Mouse (Mus musculus): ENCODE measurements at regions not wholly inside any gene's neighbourhood (a gene's known extent, or its start where the extent isn't known, plus 50 kb on each side); places are given as distances from the start of the nearest gene placed in this dataset.

DNA sequence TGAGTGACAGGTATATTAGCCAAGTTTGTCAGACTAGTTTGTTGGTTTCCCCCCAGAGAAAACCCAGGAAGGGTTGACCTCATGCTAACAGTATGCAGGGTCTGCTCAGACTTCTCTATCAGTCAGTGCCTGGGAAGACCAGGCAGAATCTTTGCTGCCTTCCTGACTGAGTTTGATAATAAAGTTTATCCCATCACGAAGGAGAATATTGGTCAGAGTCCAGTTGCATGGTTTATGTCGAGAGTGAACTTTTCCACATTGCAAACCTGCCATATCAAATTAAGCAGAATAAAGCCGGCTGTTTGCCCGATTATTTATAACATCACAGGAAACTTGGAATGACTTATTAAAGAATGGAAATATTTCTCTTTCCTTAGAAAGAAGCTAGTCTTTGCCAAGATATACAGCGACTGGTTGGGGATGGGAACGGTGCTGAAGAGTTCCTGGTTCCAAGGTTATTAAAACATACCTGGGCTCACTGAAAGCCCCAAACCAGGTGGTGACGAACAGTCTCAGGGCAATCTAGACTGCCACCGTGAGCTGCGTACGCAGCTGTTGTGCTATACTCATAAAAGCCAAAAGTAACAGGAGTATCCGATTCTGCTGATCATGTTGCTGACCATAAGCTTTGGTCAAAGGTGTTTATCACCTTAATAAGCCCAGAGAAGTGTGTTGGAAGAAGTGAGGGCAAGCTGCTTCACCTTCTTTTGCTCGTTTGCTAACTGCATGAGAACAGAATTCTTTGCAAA, 1536.7 kb upstream of the Flrt2 start:
- DNase-seq (ENCODE audit: low spot score in 2 of 2), result no peak

GRCm38 (mm10) chr12:94182358-94182757, 1509.7 kb upstream of the Flrt2 start:
- no peak for DNase-seq (ENCODE audit: low spot score in 2 of 2)

DNA sequence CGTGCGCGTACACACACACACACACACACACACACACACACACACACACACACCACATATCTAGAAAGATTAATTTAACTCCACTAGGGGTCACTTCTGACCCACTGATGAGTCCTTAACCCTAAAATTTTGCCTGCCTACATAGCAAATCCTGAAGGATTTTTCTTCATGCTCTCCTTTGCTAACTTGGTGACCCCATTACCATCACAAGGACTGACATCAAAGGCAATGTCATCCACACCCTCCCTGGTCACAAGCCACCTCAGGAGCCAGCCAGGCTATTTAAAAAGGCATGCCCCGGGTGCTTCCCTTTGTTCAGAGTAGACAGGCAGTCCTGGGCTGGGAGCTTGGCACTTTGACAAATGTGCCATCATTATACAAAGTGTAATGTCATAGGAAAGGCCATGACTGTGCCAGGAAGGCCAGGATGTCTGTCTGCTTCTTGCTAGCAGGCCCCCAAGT, 1501.4 kb upstream of the Flrt2 start:
- no peak for DNase-seq (ENCODE audit: low spot score in 2 of 2)

- no peak for DNase-seq (ENCODE audit: low spot score in 2 of 2)
Measured at GRCm38 (mm10) chr12:94217906-94218305, 1474.1 kb upstream of the Flrt2 start.

DNA sequence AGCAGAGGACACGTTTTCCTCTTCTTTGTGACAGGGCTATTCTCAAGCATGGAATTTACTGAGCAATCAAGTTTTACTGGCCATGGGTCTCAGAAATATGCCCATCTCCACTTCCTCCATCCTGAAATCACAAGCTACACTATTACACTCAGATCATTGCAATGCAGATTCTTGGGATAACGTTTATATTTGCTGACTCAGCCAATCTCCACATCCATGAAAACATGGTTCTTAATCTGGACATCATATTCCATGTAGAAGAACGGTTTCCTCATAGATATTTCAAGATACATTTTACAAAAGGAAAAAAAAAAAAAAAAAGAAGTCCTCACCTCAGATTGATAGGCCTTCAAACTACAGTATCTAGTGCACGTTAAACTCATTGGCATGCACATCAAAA, 1462.1 kb upstream of the Flrt2 start:
- DNase-seq (ENCODE audit: low spot score in 2 of 2), result no peak

DNA sequence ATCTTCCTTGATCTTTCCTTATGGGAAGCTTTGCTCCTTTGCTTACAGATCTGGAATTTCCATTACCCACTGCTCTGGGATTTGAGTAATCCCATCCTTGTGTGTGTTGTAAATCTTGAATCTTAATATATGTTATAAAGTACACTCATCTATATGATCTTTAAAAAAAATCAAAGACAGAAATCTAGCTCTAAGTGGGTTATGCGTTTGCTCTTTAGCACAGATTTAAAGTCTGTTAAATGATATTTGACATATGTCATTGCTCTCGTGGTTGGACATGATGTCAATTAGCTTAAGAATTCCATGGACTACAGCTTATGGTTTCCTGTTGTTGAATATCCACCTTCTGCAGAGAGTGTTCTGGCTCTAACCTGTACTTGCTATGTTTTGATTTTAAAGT, 1446.7 kb upstream of the Flrt2 start:
- DNase-seq (ENCODE audit: low spot score in 2 of 2), result no peak

DNA sequence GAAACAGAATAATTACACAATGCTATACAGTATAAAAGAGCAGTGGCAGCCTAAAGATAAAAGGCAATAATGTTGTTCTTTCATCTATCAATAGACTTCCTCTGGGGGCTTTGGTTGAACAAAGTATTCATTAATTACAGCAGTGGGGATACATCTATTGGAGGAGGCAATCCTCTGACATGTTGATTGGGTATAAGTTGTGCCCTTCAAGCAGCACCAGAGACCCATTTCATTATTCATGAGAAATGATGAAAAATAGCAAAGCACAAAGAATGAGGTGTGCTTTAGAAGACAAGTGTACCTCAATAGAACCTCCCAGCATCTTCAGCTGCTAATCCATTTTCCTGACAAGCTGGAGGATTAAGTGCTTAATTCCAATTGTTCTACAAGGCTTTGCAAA, 1444.7 kb upstream of the Flrt2 start:
- DNase-seq (ENCODE audit: low spot score in 2 of 2), result no peak

DNA sequence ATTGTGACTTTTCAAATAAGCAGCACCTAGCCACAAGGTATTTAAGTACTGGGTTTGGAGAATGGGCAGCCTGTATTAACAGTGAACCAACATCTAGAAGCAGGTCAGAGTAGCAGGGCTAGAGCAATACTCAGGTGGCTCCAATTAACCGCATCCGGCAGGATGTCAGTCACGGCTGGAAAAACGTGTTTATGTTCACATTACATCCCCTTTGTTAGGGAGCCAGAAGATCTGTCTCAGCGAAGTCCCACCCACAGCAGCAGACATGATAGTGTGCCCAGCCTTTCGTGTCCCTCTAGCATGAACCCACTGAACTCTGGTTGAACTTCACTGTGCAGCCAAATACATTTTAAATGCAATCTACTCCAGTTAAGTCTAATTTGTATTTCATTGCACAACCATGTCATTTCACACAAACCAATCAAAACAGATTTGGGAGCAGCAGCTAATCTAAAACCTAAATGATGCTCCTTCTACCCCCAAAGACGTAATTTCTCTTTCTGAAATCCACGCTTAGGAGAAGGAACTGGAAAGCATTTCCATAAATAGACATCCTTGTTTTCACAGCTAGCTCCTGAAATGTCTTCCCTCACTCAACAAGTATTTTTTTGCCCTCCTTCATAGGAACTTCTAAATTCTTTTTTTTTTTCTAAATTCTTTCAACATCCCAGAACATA, 1438.9 kb upstream of the Flrt2 start:
- DNase-seq (ENCODE audit: low spot score in 2 of 2), result no peak

GRCm38 (mm10) chr12:94280946-94281345, 1411.1 kb upstream of the Flrt2 start:
- peak in 1 of 2 experiments; percentile 26 for DNase-seq (ENCODE audit: low spot score in 2 of 2)

DNA sequence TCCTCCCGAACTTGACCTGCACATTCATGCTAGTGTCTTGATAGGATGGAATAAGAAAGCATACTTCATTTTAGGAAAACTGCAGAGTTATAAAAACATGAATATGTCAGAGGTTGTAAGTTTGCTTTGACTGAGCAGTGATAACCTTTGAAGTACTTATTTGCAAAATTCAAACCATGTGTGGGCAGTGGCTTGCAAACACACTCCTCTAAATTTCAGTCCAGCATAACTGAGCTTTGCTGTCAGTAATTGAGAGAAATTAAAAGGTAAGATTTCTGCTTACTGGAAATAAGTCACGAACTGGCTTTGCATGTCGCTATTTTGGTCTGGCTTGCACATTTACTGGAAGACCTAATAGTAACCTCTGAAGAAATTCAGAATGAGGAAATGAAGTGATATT, 1409.1 kb upstream of the Flrt2 start:
- DNase-seq (ENCODE audit: low spot score in 2 of 2), result no peak

DNA sequence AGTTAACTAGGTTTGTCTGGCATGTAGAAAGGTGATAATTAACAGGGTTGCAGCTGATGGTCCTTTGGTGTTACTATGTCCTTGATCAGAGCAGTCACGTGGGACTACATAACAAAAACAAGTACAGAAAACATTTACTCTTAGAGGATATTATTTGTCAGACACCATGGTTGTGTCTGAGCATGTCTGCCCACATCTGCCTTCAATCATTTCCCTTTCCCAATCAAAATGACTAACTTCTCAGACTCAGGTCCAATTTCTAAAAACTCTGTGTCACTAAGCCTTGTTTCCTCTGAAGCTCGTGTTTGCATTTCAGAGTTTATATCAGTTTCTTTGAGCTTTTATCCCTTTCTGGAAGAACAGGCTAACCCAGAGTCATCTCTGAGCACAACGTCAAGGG, 1408.5 kb upstream of the Flrt2 start:
- DNase-seq (ENCODE audit: low spot score in 2 of 2), result no peak

DNA sequence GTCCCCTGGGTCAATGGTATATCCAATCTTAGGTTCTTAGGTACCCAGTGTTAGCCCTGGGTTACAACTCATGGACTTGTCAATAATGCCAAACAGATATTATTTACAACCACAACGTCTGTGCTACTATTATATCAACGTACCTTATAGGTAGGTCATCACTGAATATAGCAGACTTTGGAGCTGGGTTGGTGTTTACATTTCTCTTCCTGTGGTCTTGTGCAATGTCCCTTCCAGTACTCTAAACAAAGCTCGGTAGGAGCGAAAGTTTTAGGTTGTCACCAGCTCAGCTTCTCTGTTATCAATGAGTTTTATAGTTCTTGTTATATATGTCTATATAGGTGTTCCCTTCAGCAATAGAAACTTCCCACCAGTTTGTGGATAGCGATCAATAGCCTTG, 1394.2 kb upstream of the Flrt2 start:
- no peak for DNase-seq (ENCODE audit: low spot score in 2 of 2)

DNA sequence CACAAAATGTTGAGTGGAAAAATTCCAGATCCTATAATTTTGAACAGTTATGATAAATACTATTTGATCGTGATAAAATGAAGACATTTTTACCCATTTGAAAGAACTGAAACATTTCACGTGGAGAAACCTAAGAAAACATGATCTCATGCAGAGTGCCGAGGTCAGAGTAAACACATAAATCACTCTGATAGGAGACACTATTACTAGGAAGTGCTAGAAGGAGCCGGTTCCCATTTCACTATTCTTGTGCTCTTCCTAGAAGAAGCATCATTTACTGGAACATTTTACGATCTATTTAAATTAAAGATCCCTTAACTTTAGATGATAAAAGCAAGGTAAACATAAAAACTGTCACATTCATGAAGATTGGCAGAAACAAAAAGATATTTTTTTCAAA, 1359.7 kb upstream of the Flrt2 start:
- no peak for DNase-seq (ENCODE audit: low spot score in 2 of 2)

DNA sequence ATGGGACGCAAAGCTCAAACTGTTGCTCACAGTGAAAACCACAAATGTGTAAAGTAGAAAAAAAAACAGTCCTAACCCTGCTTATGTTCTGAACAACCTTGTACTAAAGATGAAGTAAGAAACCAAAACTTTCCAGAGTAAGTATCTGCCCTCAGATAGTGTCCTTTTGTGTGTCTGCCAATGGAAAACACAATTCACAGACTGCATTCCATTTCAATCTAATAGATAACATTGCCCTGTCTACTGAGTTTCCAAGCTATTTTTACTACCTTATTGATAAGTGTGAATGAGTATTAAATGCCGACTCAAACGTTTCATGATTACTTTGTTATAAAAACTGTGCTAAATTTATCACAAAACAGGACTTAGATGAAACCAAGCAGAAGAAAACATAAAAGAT, 1357.4 kb upstream of the Flrt2 start:
- no peak for DNase-seq (ENCODE audit: low spot score in 2 of 2)

GRCm38 (mm10) chr12:94349623-94350156, 1342.3 kb upstream of the Flrt2 start:
- no peak for DNase-seq (ENCODE audit: low spot score in 2 of 2)

DNA sequence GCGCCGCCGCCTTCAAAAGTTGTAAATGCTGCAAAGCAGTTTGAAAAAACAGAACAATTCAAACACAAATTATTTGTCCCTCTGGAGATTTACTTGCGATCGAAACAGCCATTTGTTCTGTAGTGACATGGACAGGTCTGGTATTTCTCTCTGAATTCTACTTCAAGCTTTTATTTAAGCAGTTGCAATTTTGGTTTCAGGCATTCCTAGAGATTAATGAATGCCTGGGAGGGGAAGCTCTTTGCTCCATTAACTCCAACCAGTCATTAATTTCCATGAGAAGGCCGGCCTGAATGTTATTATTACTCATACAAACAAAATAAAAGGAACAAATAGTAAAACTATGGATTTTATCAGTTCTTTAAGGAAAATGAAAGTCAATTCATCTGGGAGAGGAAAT, 1327.8 kb upstream of the Flrt2 start:
- DNase-seq (ENCODE audit: low spot score in 2 of 2), result no peak

- no peak for DNase-seq (ENCODE audit: low spot score in 2 of 2)
Measured at GRCm38 (mm10) chr12:94399991-94400390, 1292.0 kb upstream of the Flrt2 start.

DNA sequence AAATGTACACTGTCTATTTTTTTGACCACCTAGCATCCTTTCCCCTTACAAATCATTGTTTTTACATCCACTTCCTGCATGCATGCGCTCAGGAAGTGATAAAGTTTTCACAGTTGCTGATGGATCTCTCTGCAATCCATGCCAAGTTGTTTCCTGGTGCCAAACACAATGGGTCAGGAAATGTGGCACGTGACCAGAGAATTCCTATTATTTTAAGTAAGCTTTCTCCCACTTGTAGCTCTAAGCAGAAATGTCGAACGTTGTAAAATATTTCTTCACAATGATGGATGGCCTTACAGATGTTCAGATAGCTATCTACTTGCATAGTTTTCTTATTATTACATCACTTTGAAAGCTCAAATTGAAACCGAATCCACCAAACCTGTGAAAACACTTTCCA, 1271.1 kb upstream of the Flrt2 start:
- no peak for DNase-seq (ENCODE audit: low spot score in 2 of 2)

DNA sequence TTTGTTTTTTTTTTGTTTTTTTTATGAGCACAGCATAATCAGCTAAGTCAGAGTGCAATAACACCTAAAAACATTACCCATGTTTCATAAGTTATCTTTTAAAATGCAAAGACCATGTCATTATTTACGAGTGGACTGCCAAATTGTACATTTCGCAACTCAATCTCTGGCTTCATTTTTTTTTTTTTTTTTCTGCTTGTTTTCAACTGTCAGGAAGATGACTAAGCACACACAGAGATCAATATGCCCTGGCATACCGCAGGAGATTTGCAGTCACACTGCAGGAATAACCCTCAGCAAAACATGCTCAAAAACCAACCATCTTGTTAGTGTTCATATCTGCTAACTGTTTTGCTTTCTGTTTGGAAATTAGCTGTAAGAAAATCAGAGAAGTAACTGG, 1270.3 kb upstream of the Flrt2 start:
- DNase-seq (ENCODE audit: low spot score in 2 of 2), result no peak

DNA sequence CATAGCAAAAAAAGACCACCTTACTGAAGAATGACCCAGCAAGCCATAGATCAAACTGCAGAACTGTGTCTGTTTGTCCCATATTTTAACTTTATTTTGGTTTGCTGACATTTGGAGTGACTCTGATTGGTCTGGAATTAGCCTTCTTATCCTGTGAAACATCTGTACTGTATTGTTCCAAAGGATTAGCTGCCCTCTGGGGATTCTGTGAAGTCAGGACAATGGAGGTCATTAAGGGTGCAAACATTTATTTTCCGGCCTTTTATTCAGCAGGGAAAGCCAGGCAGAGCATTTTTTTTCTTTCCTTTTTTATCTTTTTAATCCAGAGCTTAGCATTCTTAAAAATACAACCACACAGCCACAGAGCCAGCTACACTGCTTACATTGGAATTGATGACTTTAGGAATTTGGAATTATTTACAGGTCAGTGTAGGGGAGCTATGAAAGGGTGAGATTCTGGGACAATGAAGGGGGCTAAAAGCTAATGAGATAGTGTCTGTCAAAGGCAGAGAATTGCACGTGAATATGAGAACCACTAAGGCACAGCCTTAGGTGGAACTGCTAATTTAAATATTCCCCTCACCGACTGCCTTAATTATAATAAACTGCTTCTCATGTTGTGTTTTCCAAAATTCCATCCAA, 1267.6 kb upstream of the Flrt2 start:
- DNase-seq (ENCODE audit: low spot score in 2 of 2), result no peak

- DNase-seq (ENCODE audit: low spot score in 2 of 2), result no peak
Measured at GRCm38 (mm10) chr12:94449517-94449916, 1242.5 kb upstream of the Flrt2 start.

DNA sequence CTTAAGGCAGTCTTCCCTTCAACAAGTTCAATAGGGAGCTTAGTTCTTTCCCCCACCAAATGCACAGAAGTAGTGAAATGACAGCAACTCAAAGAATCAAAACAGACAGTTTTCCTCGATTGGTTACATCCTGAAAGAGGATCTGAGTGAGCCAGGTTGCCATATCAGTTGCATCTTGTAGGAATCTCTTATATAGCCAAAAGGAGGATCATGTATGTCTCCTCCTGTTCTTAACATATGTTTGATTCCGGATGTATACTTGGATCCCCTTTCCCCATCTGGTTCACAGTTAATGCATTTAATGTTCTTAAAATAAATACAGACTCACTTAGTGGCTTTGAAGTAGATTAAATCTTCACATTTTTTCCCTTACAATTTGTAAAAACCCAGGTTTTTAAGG, 1224.0 kb upstream of the Flrt2 start:
- no peak for DNase-seq (ENCODE audit: low spot score in 2 of 2)

GRCm38 (mm10) chr12:94468609-94469008, 1223.4 kb upstream of the Flrt2 start:
- no peak for DNase-seq (ENCODE audit: low spot score in 2 of 2)
